In the genomic region with DNA sequence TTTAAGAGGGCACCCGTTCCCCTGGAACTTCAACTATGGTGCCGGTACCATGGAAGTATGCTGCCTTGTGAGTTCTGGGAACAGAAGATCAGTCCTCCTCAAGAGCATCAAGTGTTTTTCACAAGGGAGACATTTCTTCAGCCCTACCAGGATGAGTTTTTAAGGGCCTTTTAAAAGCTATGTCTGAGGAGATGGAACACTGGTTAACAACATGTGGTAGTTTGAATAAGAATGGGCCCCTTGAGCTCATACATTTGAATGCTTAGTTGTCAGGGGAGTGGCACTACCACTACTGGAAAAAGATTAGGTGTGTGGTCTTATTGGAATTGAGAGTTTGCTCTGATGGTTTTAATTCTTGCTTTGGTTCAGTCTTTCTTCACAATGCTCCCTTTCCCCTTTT, we compare ENCODE assay signal across 22 mouse cellular contexts.
DNase-seq lines count a peak whose midpoint lies in the region; ATAC-seq and TF ChIP-seq lines count a peak whose summit lies in the region.
"Had no signal": no experiment of that assay in that cellular context is flagged by ENCODE, and none has a peak within 500 bp of the region (broad histone marks: within the 10 kb centered on the region; RNA-seq: fewer than 3 reads in every experiment).

No protein-coding gene starts in this region.

- H3K9me3 ChIP-seq in ES-Bruce4 (replicated peaks; ENCODE audit: control insufficient read depth, insufficient read depth, low read length, poor library complexity, severe bottlenecking) (peaks cover 14% of the 10 kb centered on the region), ES-E14 (ENCODE audit: control insufficient read depth, insufficient read depth, low read depth, low read length) (no peaks in the 10 kb centered on the region)
- no peaks in the 10 kb centered on the region for H3K9me3 ChIP-seq in hindbrain, postnatal 0 days (ENCODE audit: low read length)
- H3K9me3 ChIP-seq: embryonic facial prominence, embryonic 10.5 days; embryonic facial prominence, embryonic 12.5 days; forebrain, embryonic 10.5 days; forebrain, embryonic 12.5 days had no signal

- no peaks in the 10 kb centered on the region for H3K36me3 ChIP-seq in ES-Bruce4 (ENCODE audit: control insufficient read depth, insufficient read depth, low read length, poor library complexity, severe bottlenecking)
- H3K36me3 ChIP-seq in ES-E14 (ENCODE audit: control insufficient read depth, insufficient read depth, low read length, poor library complexity, severe bottlenecking) = no peaks in the 10 kb centered on the region
- H3K36me3 ChIP-seq in hindbrain, postnatal 0 days (ENCODE audit: insufficient read depth, low read length) = no peaks in the 10 kb centered on the region
- H3K36me3 ChIP-seq: embryonic facial prominence, embryonic 10.5 days; embryonic facial prominence, embryonic 12.5 days; forebrain, embryonic 10.5 days; forebrain, embryonic 12.5 days had no signal

- ATAC-seq in hindbrain, postnatal 0 days = no peak
- ATAC-seq: CD4-positive, CD25-positive, alpha-beta regulatory T cell, adult 4 months; forebrain, embryonic 14.5 days; forebrain, embryonic 16.5 days had no signal

- no peak for TF ChIP-seq POLR2A in ES-Bruce4 (IDR thresholded peaks at IDR 0.05; ENCODE audit: insufficient read depth, low read length)

- H3K9ac ChIP-seq in ES-Bruce4 (ENCODE audit: low read depth, poor library complexity, severe bottlenecking) (no peak overlapping the region), ES-E14 (ENCODE audit: insufficient read depth, low read depth, low read length, poor library complexity, severe bottlenecking) (no peak overlapping the region)
- no peak overlapping the region for H3K9ac ChIP-seq in hindbrain, postnatal 0 days (replicated peaks; ENCODE audit: low read length)
- H3K9ac ChIP-seq: embryonic facial prominence, embryonic 12.5 days; forebrain, embryonic 12.5 days had no signal

- no peak for TF ChIP-seq EP300 in ES-Bruce4 (IDR thresholded peaks at IDR 0.05; ENCODE audit: insufficient read depth, low read depth, low read length)

- WGBS in hindbrain, postnatal 0 days = 97% methylated on average over 2 of the region's 2 CpGs

- no peaks in the 10 kb centered on the region for H3K27me3 ChIP-seq in ES-Bruce4 (ENCODE audit: control insufficient read depth, insufficient read depth, low read length, poor library complexity, severe bottlenecking)
- H3K27me3 ChIP-seq in hindbrain, postnatal 0 days (ENCODE audit: insufficient read depth, low read length) = no peaks in the 10 kb centered on the region
- H3K27me3 ChIP-seq: CH12.LX; embryonic facial prominence, embryonic 12.5 days; forebrain, embryonic 12.5 days had no signal

- DNase-seq in ES-E14 (ENCODE audit: low read depth, low spot score) (peak; percentile 27), ZHBTc4 (ENCODE audit: low read depth, low spot score) (peak; percentile 83)
- DNase-seq in hindbrain, postnatal 0 days (ENCODE audit: low spot score) = no peak
- no peak for DNase-seq in lung, postnatal 14 days
- DNase-seq: adrenal gland, adult 2 months; adrenal gland, postnatal 10 days; adrenal gland, postnatal 25 days; B cell, adult 2 months; cerebellum, adult 11 months; cerebellum, adult 18-20 months; cerebellum, adult 8-10 months; cerebellum, adult 9-11 months; cerebellum, postnatal 25 days had no signal

- no peak for TF ChIP-seq CTCF in ES-Bruce4 (IDR thresholded peaks at IDR 0.05; ENCODE audit: low read depth, low read length)
- no peak for TF ChIP-seq CTCF in hindbrain, postnatal 0 days (IDR thresholded peaks at IDR 0.05; ENCODE audit: low read depth)

- H3K4me1 ChIP-seq in ES-Bruce4 (ENCODE audit: control insufficient read depth, insufficient read depth, low read length) (no peaks in the 10 kb centered on the region), ES-E14 (ENCODE audit: control insufficient read depth in 2 of 2, insufficient read depth in 2 of 2, low read length in 2 of 2, poor library complexity in 1 of 2) (peaks cover 4% of the 10 kb centered on the region in 2 experiments; a peak in 3 of 4 replicates)
- no peaks in the 10 kb centered on the region for H3K4me1 ChIP-seq in hindbrain, postnatal 0 days (ENCODE audit: insufficient read depth, low read length)
- H3K4me1 ChIP-seq: embryonic facial prominence, embryonic 10.5 days; embryonic facial prominence, embryonic 12.5 days; forebrain, embryonic 10.5 days; forebrain, embryonic 12.5 days had no signal

- H3K4me2 ChIP-seq in hindbrain, postnatal 0 days (ENCODE audit: low read depth, low read length) = no peak overlapping the region
- H3K4me2 ChIP-seq: embryonic facial prominence, embryonic 12.5 days; forebrain, embryonic 12.5 days had no signal

- in situ Hi-C loops in ES-E14 (cut with MboI; ENCODE audit: low sequenced_read_pairs in 2 of 2, unreplicated experiment in 2 of 2) = no loop called here

- H3K4me3 ChIP-seq in ES-Bruce4 (ENCODE audit: low read depth, low read length) = no peak overlapping the region
- no peak overlapping the region for H3K4me3 ChIP-seq in ES-E14 (ENCODE audit: insufficient read depth in 1 of 2, low read depth in 1 of 2, low read length in 2 of 2, poor library complexity in 1 of 2, severe bottlenecking in 1 of 2)
- no peak overlapping the region for H3K4me3 ChIP-seq in hindbrain, postnatal 0 days (ENCODE audit: low read length)
- H3K4me3 ChIP-seq: embryonic facial prominence, embryonic 10.5 days; embryonic facial prominence, embryonic 12.5 days; forebrain, embryonic 10.5 days; forebrain, embryonic 12.5 days had no signal

- H3K27ac ChIP-seq in ES-Bruce4 (ENCODE audit: insufficient read depth, low read length) = 0 out of 2 replicates have a peak overlapping the region, but pooled peaks have one; percentile 13
- no peak overlapping the region; the same call in 1 of the 2 replicates for H3K27ac ChIP-seq in ES-E14 (ENCODE audit: insufficient read depth, low read depth, low read length, poor library complexity, severe bottlenecking)
- no peak overlapping the region for H3K27ac ChIP-seq in hindbrain, postnatal 0 days
- H3K27ac ChIP-seq: embryonic facial prominence, embryonic 10.5 days; embryonic facial prominence, embryonic 12.5 days; forebrain, embryonic 10.5 days; forebrain, embryonic 12.5 days had no signal

TF ChIP-seq in ES-E14, 5 proteins besides CTCF, POLR2A, EP300 and RAD21:
- TF ChIP-seq CHD2 (IDR thresholded peaks at IDR 0.05; ENCODE audit: low read depth, low read length) = 0 out of 2 replicates have a peak, but pooled peaks have one; percentile 15
- no peak for TF ChIP-seq HCFC1 (IDR thresholded peaks at IDR 0.05; ENCODE audit: borderline replicate concordance, insufficient read depth, low read length)

Comparison
In these comparisons a context has a peak if more than half of its experiments do, and no peak if none do; other contexts are left out.
1. DNase-seq: peak in ES-E14 (single experiment) and ZHBTc4 (single experiment); none in hindbrain, postnatal 0 days (single experiment) and lung, postnatal 14 days (single experiment).